ENCODE assay signal across 33 mouse cellular contexts in genomic region chr8:99724626-99725218, GRCm38 (mm10).
DNase-seq lines count a peak whose midpoint lies in the region; ATAC-seq and TF ChIP-seq lines count a peak whose summit lies in the region.
"Had no signal": no experiment of that assay in that cellular context is flagged by ENCODE, and none has a peak within 500 bp of the region (broad histone marks: within the 10 kb centered on the region; RNA-seq: fewer than 3 reads in every experiment).

No protein-coding gene starts in this region.

- H3K9me3 ChIP-seq in heart, embryonic 12.5 days (replicated peaks): no peaks in the 10 kb centered on the region
- H3K9me3 ChIP-seq in midbrain, embryonic 11.5 days (ENCODE audit: control insufficient read depth, low read length): no peaks in the 10 kb centered on the region
- no peaks in the 10 kb centered on the region for H3K9me3 ChIP-seq in midbrain, embryonic 16.5 days (replicated peaks; ENCODE audit: control insufficient read depth, low read length, poor library complexity, severe bottlenecking)
- no peaks in the 10 kb centered on the region for H3K9me3 ChIP-seq in stomach, embryonic 16.5 days (replicated peaks; ENCODE audit: control insufficient read depth, low read length)
- H3K9me3 ChIP-seq in stomach, postnatal 0 days (ENCODE audit: control insufficient read depth, low read length): no peaks in the 10 kb centered on the region
- H3K9me3 ChIP-seq: forebrain, embryonic 12.5 days; heart, embryonic 13.5 days; liver, embryonic 13.5 days; neural tube, embryonic 12.5 days had no signal

- no peak overlapping the region for H3K4me3 ChIP-seq in heart, embryonic 12.5 days
- no peak overlapping the region for H3K4me3 ChIP-seq in midbrain, embryonic 11.5 days (ENCODE audit: low read depth, low read length)
- no peak overlapping the region for H3K4me3 ChIP-seq in midbrain, embryonic 16.5 days (ENCODE audit: low read depth, low read length)
- no peak overlapping the region for H3K4me3 ChIP-seq in stomach, embryonic 16.5 days (replicated peaks; ENCODE audit: low read length)
- H3K4me3 ChIP-seq in stomach, postnatal 0 days (ENCODE audit: low read depth, low read length): no peak overlapping the region
- H3K4me3 ChIP-seq: erythroblast, embryonic 14.5 days; forebrain, embryonic 12.5 days; heart, embryonic 13.5 days; liver, embryonic 13.5 days; megakaryocyte, embryonic 14.5 days; neural tube, embryonic 12.5 days had no signal

- no peak for TF ChIP-seq CTCF in stomach, postnatal 0 days (IDR thresholded peaks at IDR 0.05; ENCODE audit: low read depth)

- H3K4me2 ChIP-seq in heart, embryonic 12.5 days: no peak overlapping the region
- no peak overlapping the region for H3K4me2 ChIP-seq in midbrain, embryonic 11.5 days
- H3K4me2 ChIP-seq in midbrain, embryonic 16.5 days (ENCODE audit: low read length): no peak overlapping the region
- H3K4me2 ChIP-seq in stomach, embryonic 16.5 days (ENCODE audit: low read depth, low read length): no peak overlapping the region
- no peak overlapping the region for H3K4me2 ChIP-seq in stomach, postnatal 0 days (replicated peaks; ENCODE audit: low read depth)
- H3K4me2 ChIP-seq: forebrain, embryonic 12.5 days; heart, embryonic 13.5 days; liver, embryonic 13.5 days; neural tube, embryonic 12.5 days had no signal

- 69% methylated on average over 5 of the region's 5 CpGs for WGBS in heart, embryonic 12.5 days
- 75% methylated on average over 5 of the region's 5 CpGs for WGBS in midbrain, embryonic 11.5 days
- WGBS in midbrain, embryonic 16.5 days: 76% methylated on average over 5 of the region's 5 CpGs
- 75% methylated on average over 5 of the region's 5 CpGs for WGBS in stomach, embryonic 16.5 days
- 68% methylated on average over 5 of the region's 5 CpGs for WGBS in stomach, postnatal 0 days

- DNase-seq in heart, adult 9 months (ENCODE audit: low spot score in 2 of 2): no peak
- no peak for DNase-seq in midbrain, embryonic 11.5 days (ENCODE audit: low spot score, missing footprints)
- no peak for DNase-seq in stomach, postnatal 0 days (ENCODE audit: low spot score)
- no peak for DNase-seq in kidney, postnatal 14 days
- DNase-seq: adrenal gland, postnatal 14 days; B cell, adult 2 months; cerebellum, adult 11 months; cerebellum, adult 9-10 months; cerebellum, postnatal 36 days; gastrocnemius, postnatal 36 days; heart, adult 18-20 months; heart, postnatal 10 days; kidney, adult 8-10 months; layer of hippocampus, postnatal 36 days; left cerebral cortex, postnatal 4 days; liver, embryonic 13.5 days; lung, adult 18-20 months; lung, postnatal 4 days; right cerebral cortex, adult 18-20 months; spleen, adult 18-20 months; thymus, adult 2 months; thymus, postnatal 4 days had no signal

- TF ChIP-seq EP300 in stomach, postnatal 0 days (optimal IDR thresholded peaks at IDR 0.05): no peak

- no peaks in the 10 kb centered on the region for H3K27me3 ChIP-seq in heart, embryonic 12.5 days (replicated peaks)
- H3K27me3 ChIP-seq in midbrain, embryonic 11.5 days (ENCODE audit: control insufficient read depth, insufficient read depth, low read length): no peaks in the 10 kb centered on the region
- no peaks in the 10 kb centered on the region for H3K27me3 ChIP-seq in midbrain, embryonic 16.5 days (ENCODE audit: control insufficient read depth, insufficient read depth, low read depth, low read length)
- no peaks in the 10 kb centered on the region for H3K27me3 ChIP-seq in stomach, embryonic 16.5 days (ENCODE audit: control insufficient read depth, insufficient read depth, low read length)
- H3K27me3 ChIP-seq in stomach, postnatal 0 days (ENCODE audit: control insufficient read depth, insufficient read depth, low read length): no peaks in the 10 kb centered on the region
- H3K27me3 ChIP-seq: forebrain, embryonic 12.5 days; heart, embryonic 13.5 days; liver, embryonic 13.5 days; megakaryocyte, embryonic 14.5 days; neural tube, embryonic 12.5 days had no signal

- 0 out of 2 replicates have a peak, but pooled peaks have one; percentile 36 for ATAC-seq in heart, embryonic 12.5 days (ENCODE audit: insufficient number of reproducible peaks, low FRiP score)
- 0 out of 2 replicates have a peak, but pooled peaks have one; percentile 27 for ATAC-seq in midbrain, embryonic 11.5 days (ENCODE audit: low FRiP score)
- ATAC-seq in midbrain, embryonic 16.5 days: no peak
- ATAC-seq in stomach, embryonic 16.5 days (ENCODE audit: insufficient read depth, low FRiP score): peak; percentile 37; the same call in 1 of the 2 replicates
- ATAC-seq in stomach, postnatal 0 days (ENCODE audit: low FRiP score, low TSS enrichment): no peak
- ATAC-seq: intestine, embryonic 16.5 days; lung, postnatal 0 days had no signal

- no peak overlapping the region for H3K9ac ChIP-seq in heart, embryonic 12.5 days
- no peak overlapping the region for H3K9ac ChIP-seq in midbrain, embryonic 11.5 days (ENCODE audit: low read length)
- H3K9ac ChIP-seq in midbrain, embryonic 16.5 days (ENCODE audit: low read depth, low read length): no peak overlapping the region
- H3K9ac ChIP-seq in stomach, embryonic 16.5 days (ENCODE audit: low read length): no peak overlapping the region
- H3K9ac ChIP-seq in stomach, postnatal 0 days (ENCODE audit: low read length): no peak overlapping the region
- H3K9ac ChIP-seq: forebrain, embryonic 12.5 days; heart, embryonic 13.5 days; liver, embryonic 13.5 days; neural tube, embryonic 12.5 days had no signal

- H3K27ac ChIP-seq in heart, embryonic 12.5 days (ENCODE audit: poor library complexity, severe bottlenecking): no peak overlapping the region
- H3K27ac ChIP-seq in midbrain, embryonic 11.5 days (ENCODE audit: low read depth, low read length): no peak overlapping the region
- no peak overlapping the region for H3K27ac ChIP-seq in midbrain, embryonic 16.5 days (ENCODE audit: low read length)
- no peak overlapping the region for H3K27ac ChIP-seq in stomach, embryonic 16.5 days (ENCODE audit: low read length)
- H3K27ac ChIP-seq in stomach, postnatal 0 days (replicated peaks): no peak overlapping the region
- H3K27ac ChIP-seq: forebrain, embryonic 12.5 days; heart, embryonic 13.5 days; kidney, postnatal 0 days; liver, embryonic 13.5 days; neural tube, embryonic 12.5 days had no signal

- H3K4me1 ChIP-seq in heart, embryonic 12.5 days (replicated peaks): no peaks in the 10 kb centered on the region
- no peaks in the 10 kb centered on the region for H3K4me1 ChIP-seq in midbrain, embryonic 11.5 days (ENCODE audit: control insufficient read depth, insufficient read depth, low read length)
- H3K4me1 ChIP-seq in midbrain, embryonic 16.5 days (ENCODE audit: control insufficient read depth, insufficient read depth, low read length): no peaks in the 10 kb centered on the region
- no peaks in the 10 kb centered on the region for H3K4me1 ChIP-seq in stomach, embryonic 16.5 days (ENCODE audit: control insufficient read depth, insufficient read depth, low read length)
- H3K4me1 ChIP-seq in stomach, postnatal 0 days (replicated peaks; ENCODE audit: control insufficient read depth, insufficient read depth): no peaks in the 10 kb centered on the region
- H3K4me1 ChIP-seq: forebrain, embryonic 12.5 days; heart, embryonic 13.5 days; liver, embryonic 13.5 days; megakaryocyte, embryonic 14.5 days; neural tube, embryonic 12.5 days had no signal

- H3K36me3 ChIP-seq in heart, embryonic 12.5 days: no peaks in the 10 kb centered on the region
- H3K36me3 ChIP-seq in midbrain, embryonic 11.5 days (ENCODE audit: control insufficient read depth, insufficient read depth, low read length): no peaks in the 10 kb centered on the region
- no peaks in the 10 kb centered on the region for H3K36me3 ChIP-seq in midbrain, embryonic 16.5 days (ENCODE audit: control insufficient read depth, insufficient read depth, low read length)
- no peaks in the 10 kb centered on the region for H3K36me3 ChIP-seq in stomach, embryonic 16.5 days (ENCODE audit: control insufficient read depth, insufficient read depth, low read length)
- no peaks in the 10 kb centered on the region for H3K36me3 ChIP-seq in stomach, postnatal 0 days (ENCODE audit: control insufficient read depth, insufficient read depth, low read length)
- H3K36me3 ChIP-seq: forebrain, embryonic 12.5 days; heart, embryonic 13.5 days; liver, embryonic 13.5 days; neural tube, embryonic 12.5 days had no signal

Comparison
In these comparisons a context has a peak if more than half of its experiments do, and no peak if none do; other contexts are left out.
1. ATAC-seq: peak in heart, embryonic 12.5 days (single experiment), midbrain, embryonic 11.5 days (single experiment) and stomach, embryonic 16.5 days (single experiment); none in midbrain, embryonic 16.5 days (single experiment) and stomach, postnatal 0 days (single experiment).